Mouse (Mus musculus) bone marrow macrophage, adult 2 months (primary cell): ENCODE measurements around the gene Urod.

Experiments used
- CTCF ChIP-seq: IDR thresholded peaks from 2 replicates; pipeline ENCODE4 v1.5.1; 2012; ENCODE audit warnings: low read depth, mild to moderate bottlenecking, low read length, moderate library complexity
- POLR2A ChIP-seq: IDR thresholded peaks from 2 replicates; pipeline ENCODE4 v1.6.1; 2012; ENCODE audit warnings: mild to moderate bottlenecking, low read depth, low read length, borderline replicate concordance

GRCm38 (mm10) chr4:116989731-116990130, 4.5 kb downstream of the Urod start:
- TF ChIP-seq CTCF: no peak
- TF ChIP-seq POLR2A: no peak
